Mouse (Mus musculus) kidney, adult 2 months (tissue): ENCODE measurements around the gene A430033K04Rik.

Experiments used
- CTCF ChIP-seq: fragments of 200-500 bp; conservative IDR thresholded peaks from 2 replicates; pipeline ENCODE4 v1.5.1; 2011; ENCODE audit warnings: low read depth, mild to moderate bottlenecking, control low read depth, low read length, moderate library complexity, mixed read lengths; ENCODE audit not compliant: insufficient read depth, insufficient read length
- POLR2A ChIP-seq: fragments of 200-500 bp; IDR thresholded peaks from one replicate; pipeline ENCODE4 v1.6.1; 2011; ENCODE audit warnings: low read depth, low read length, control low read depth

DNA sequence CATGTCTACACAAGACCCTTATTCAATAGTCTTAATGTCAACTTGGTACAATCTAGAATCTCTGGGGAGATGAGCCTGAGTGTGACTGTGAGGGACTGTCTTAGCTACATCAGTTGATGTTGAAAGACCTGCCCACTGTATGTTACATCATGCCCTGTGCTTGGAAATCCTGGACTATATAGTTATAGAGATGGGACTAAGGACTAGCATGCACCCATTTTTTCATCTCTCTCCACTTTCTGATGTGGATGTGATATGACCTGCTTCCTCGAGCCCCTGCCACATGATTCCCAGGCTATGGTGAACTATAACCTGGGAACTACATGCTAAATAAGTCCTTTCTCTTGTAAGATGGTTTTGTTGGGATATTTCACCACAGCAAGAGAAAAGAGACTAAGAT, 30.3 kb downstream of the A430033K04Rik start:
- TF ChIP-seq POLR2A (no peak), CTCF (no peak)
